Comparison of ENCODE assay signal across 12 mouse cellular contexts in genomic region chr2:132597866-132598480, GRCm38 (mm10). TPM values are rescaled to one million over a fixed set of nuclear protein-coding genes. Genes with fewer than 3 reads are reported as not detected.
DNase-seq lines count a peak whose midpoint lies in the region; ATAC-seq lines count a peak whose summit lies in the region.
"Had no signal": no experiment of that assay in that cellular context is flagged by ENCODE, and none has a peak within 500 bp of the region (broad histone marks: within the 10 kb centered on the region; RNA-seq: fewer than 3 reads in every experiment).

No protein-coding gene starts in this region.

- peak; percentile 47 for DNase-seq in heart, adult 8-10 months (ENCODE audit: low spot score)
- DNase-seq in heart, postnatal 10 days: no peak
- peak; percentile 43 for DNase-seq in lung, postnatal 25 days (ENCODE audit: low spot score)
- no peak for DNase-seq in lung, postnatal 10 days
- no peak for DNase-seq in layer of hippocampus, postnatal 25 days (ENCODE audit: extremely low spot score in 1 of 2, low spot score in 1 of 2)

- intact Hi-C loops in heart, postnatal 10 days (cut with DNase I): no loop called here

- H3K4me1 ChIP-seq in heart, embryonic 15.5 days (replicated peaks): peaks cover 10% of the 10 kb centered on the region; the same call in 1 of the 2 replicates
- no peaks in the 10 kb centered on the region for H3K4me1 ChIP-seq in hindbrain, embryonic 16.5 days (ENCODE audit: control insufficient read depth, insufficient read depth, low read depth, low read length)
- H3K4me1 ChIP-seq: intestine, embryonic 15.5 days; midbrain, embryonic 12.5 days; stomach, embryonic 15.5 days had no signal

- H3K9ac ChIP-seq in heart, embryonic 15.5 days: no peak overlapping the region
- H3K9ac ChIP-seq in hindbrain, embryonic 16.5 days (ENCODE audit: low read depth, low read length): no peak overlapping the region
- H3K9ac ChIP-seq: embryonic facial prominence, embryonic 12.5 days; intestine, embryonic 15.5 days; midbrain, embryonic 12.5 days; stomach, embryonic 15.5 days had no signal

- ATAC-seq in heart, embryonic 15.5 days (replicated peaks; ENCODE audit: insufficient number of reproducible peaks, insufficient read depth, low FRiP score, low read depth): no peak
- ATAC-seq in megakaryocyte progenitor cell, adult 5-6 weeks (replicated peaks; ENCODE audit: poor library complexity): peak; percentile 24; the same call in 1 of the 2 replicates
- ATAC-seq in hindbrain, embryonic 16.5 days: no peak
- ATAC-seq: intestine, embryonic 15.5 days had no signal

- H3K4me2 ChIP-seq in heart, embryonic 15.5 days: no peak overlapping the region
- no peak overlapping the region for H3K4me2 ChIP-seq in hindbrain, embryonic 16.5 days (ENCODE audit: low read length)
- H3K4me2 ChIP-seq: embryonic facial prominence, embryonic 12.5 days; intestine, embryonic 15.5 days; midbrain, embryonic 12.5 days; stomach, embryonic 15.5 days had no signal

- no peak overlapping the region for H3K4me3 ChIP-seq in heart, embryonic 15.5 days
- no peak overlapping the region for H3K4me3 ChIP-seq in hindbrain, embryonic 16.5 days (ENCODE audit: low read length)
- H3K4me3 ChIP-seq: embryonic facial prominence, embryonic 12.5 days; intestine, embryonic 15.5 days; midbrain, embryonic 12.5 days; stomach, embryonic 15.5 days had no signal

- H3K9me3 ChIP-seq in heart, embryonic 15.5 days (replicated peaks): no peaks in the 10 kb centered on the region
- H3K9me3 ChIP-seq in hindbrain, embryonic 16.5 days (ENCODE audit: control insufficient read depth, low read length): no peaks in the 10 kb centered on the region
- H3K9me3 ChIP-seq: embryonic facial prominence, embryonic 12.5 days; intestine, embryonic 15.5 days; midbrain, embryonic 12.5 days; stomach, embryonic 15.5 days had no signal

- no peaks in the 10 kb centered on the region for H3K36me3 ChIP-seq in heart, embryonic 15.5 days
- no peaks in the 10 kb centered on the region for H3K36me3 ChIP-seq in hindbrain, embryonic 16.5 days (ENCODE audit: control insufficient read depth, insufficient read depth, low read length)
- H3K36me3 ChIP-seq: embryonic facial prominence, embryonic 12.5 days; intestine, embryonic 15.5 days; midbrain, embryonic 12.5 days; stomach, embryonic 15.5 days had no signal

- H3K27me3 ChIP-seq in heart, embryonic 15.5 days: no peaks in the 10 kb centered on the region
- no peaks in the 10 kb centered on the region for H3K27me3 ChIP-seq in hindbrain, embryonic 16.5 days (replicated peaks; ENCODE audit: control insufficient read depth, insufficient read depth, low read length)
- H3K27me3 ChIP-seq: embryonic facial prominence, embryonic 12.5 days; intestine, embryonic 15.5 days; midbrain, embryonic 12.5 days; stomach, embryonic 15.5 days had no signal

- WGBS in heart, embryonic 15.5 days: 63% methylated on average over 3 of the region's 3 CpGs
- WGBS in hindbrain, embryonic 16.5 days: 79% methylated on average over 3 of the region's 3 CpGs

- H3K27ac ChIP-seq in heart, embryonic 15.5 days: peak overlapping the region; percentile 51
- H3K27ac ChIP-seq in hindbrain, embryonic 16.5 days (ENCODE audit: low read depth, low read length): no peak overlapping the region
- H3K27ac ChIP-seq: embryonic facial prominence, embryonic 12.5 days; intestine, embryonic 15.5 days; midbrain, embryonic 12.5 days; stomach, embryonic 15.5 days had no signal

RNA-seq across cellular contexts. Expression of gene Gpcpd1, which starts 10.4 kb away (rescaled TPM):
- total RNA-seq in heart, adult 8-10 months (2022): 100 to 1,000 TPM; 161 to 308 (median 228) TPM
- total RNA-seq in heart, postnatal 10 days (2021): 100 to 1,000 TPM; 118 to 190 TPM
- polyA plus RNA-seq in heart, embryonic 15.5 days (2015; fragmentation: Nextera tagmentation; extraction: Ambion mirVana): 28.4 and 36.0 TPM in 2 replicates
- 28.9 and 32.2 TPM in 2 replicates for total RNA-seq in megakaryocyte progenitor cell, adult 5-6 weeks (2015)
- total RNA-seq in megakaryocyte progenitor cell, adult 5-6 weeks (2017): 17.9 and 23.1 TPM in 2 replicates
- 10 to 100 TPM; 69.6 to 87.4 TPM for total RNA-seq in layer of hippocampus, postnatal 25 days (2021)
- polyA plus RNA-seq in hindbrain, embryonic 16.5 days (2015; fragmentation: Nextera tagmentation; extraction: Ambion mirVana): 68.4 and 69.0 TPM in 2 replicates

Comparison
In these comparisons a context has a peak if more than half of its experiments do, and no peak if none do; other contexts are left out.
1. DNase-seq: peak in heart, adult 8-10 months (single experiment) and lung, postnatal 25 days (single experiment); none in heart, postnatal 10 days (0 of 2), lung, postnatal 10 days (single experiment) and layer of hippocampus, postnatal 25 days (0 of 2).